Mouse (Mus musculus): ENCODE data around the gene Tln1. TPM values are rescaled to one million over a fixed set of nuclear protein-coding genes. Genes with fewer than 3 reads are reported as not detected.

Gene Tln1
- polyA plus RNA-seq (2015; fragmentation: Nextera tagmentation; extraction: Ambion mirVana): 64.9 and 65.8 TPM in 2 replicates

DNA sequence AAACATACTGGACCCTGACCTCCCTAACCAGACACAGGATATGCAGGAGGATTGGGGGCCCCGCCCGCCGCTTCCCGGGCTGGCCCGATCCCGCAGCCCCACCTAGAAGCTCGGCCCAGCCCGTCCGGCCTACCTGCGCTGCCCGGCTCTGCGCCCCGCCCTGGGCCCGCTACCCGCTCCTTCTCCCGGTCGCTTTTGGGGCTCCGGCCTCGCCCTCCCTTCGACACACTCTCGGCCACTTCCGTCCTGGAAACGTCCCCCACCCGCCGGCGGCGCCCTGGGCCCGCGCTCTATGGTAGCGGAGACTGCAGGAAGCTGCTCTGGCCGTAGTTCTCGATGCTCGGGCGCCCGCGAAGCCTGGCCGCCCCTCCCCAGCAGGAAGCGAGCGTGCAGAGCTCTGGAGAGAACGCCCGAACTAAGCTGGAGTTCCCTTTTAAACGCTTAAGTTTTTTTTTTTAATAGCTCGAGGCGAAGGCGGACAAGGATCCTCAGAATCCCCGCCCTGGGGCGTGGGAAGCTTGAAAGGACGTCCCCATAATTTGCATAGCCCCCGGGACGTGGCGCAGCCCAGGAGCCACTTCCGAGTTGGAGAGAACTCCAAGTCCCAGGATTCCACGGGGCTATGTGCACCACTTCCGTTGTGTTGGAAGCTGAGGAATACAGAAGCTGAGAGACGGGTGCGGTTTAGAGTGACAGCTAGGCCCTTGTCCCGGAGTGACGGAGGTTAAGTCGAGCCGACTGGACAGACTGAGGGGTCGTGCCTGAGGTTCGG lies at the start of gene Tln1, which contains the start of gene Creb3:
Gene Tln1, minus strand, starts transcription at position 695 of the 772 bp plus-strand sequence.
Gene Creb3, plus strand, starts transcription at position 336 of the 772 bp plus-strand sequence.
- ATAC-seq (replicated peaks; ENCODE audit: low FRiP score, low read depth) (peak; percentile 89), DNase-seq (ENCODE audit: low spot score) (peak; percentile 97)
- Histone ChIP-seq H3K27me3 (ENCODE audit: insufficient read depth, low read length) (no peaks in the 10 kb centered on the region), H3K4me3 (replicated peaks; ENCODE audit: low read depth, low read length) (peak within 1 kb of the TSS; percentile 65), H3K4me2 (ENCODE audit: low read length) (peak within 1 kb of the TSS; percentile 79), H3K4me1 (replicated peaks; ENCODE audit: insufficient read depth, low read length) (peaks cover 49% of the 10 kb centered on the region), H3K27ac (peak within 1 kb of the TSS; percentile 99), H3K9me3 (replicated peaks; ENCODE audit: low read length) (no peaks in the 10 kb centered on the region), H3K36me3 (ENCODE audit: insufficient read depth, low read length) (peaks cover 25% of the 10 kb centered on the region), H3K9ac (ENCODE audit: low read depth, low read length) (peak within 1 kb of the TSS; percentile 92)
- TF ChIP-seq CTCF (IDR thresholded peaks at IDR 0.05; ENCODE audit: low read depth): peak; percentile 35; the same call in 1 of the 2 replicates
- under 1% methylated on average over 62 of the region's 62 CpGs for WGBS

DNA sequence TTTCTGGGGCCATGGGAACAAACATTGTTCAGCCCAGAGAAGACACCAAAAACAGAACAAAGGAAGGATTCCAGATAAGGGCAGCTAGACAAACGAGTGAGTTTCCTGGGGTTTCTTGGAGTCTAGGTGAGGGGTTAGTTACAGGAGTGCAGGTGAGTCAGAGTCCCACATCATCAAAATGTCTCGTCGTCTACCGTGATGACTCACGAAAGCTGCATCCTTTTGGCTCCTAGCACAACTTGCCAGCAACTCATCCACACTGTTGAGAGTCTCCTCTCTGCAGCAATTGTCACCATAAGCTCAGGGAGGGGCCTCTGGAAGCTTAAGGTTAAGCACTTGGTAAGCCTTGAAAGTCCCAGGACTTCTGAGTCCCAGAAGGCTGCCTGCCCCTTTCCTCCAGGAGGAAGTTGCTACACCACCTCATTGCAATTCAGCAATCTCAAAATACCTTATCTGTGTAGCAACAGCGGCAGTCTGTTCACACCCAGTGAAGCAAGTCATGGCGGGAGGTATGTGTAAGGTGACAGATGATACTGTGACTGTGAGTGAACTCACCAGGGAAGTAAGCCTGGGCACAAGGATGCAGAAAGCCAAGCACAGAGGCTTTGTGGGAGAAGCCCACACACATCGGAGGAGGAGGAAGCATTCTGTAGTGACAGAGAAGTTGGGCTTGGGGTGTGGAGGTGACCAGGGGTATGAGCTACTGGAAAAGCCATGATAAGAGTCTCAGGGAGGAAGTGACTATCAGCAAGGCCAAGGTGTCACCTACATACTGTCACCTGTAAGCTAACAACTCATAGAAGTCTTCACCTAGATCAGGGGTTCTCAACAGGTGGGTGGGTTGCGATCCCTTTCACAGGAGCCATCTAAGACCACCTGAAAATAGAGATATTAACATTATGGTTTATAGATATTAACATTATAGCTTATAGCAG lies 42.5 kb upstream of the Tln1 start:
- Histone ChIP-seq H3K4me3 (replicated peaks; ENCODE audit: low read depth, low read length) (no peak overlapping the region), H3K4me2 (ENCODE audit: low read length) (no peak overlapping the region), H3K9me3 (replicated peaks; ENCODE audit: low read length) (no peaks in the 10 kb centered on the region), H3K36me3 (ENCODE audit: insufficient read depth, low read length) (no peaks in the 10 kb centered on the region), H3K27me3 (ENCODE audit: insufficient read depth, low read length) (no peaks in the 10 kb centered on the region), H3K27ac (no peak overlapping the region), H3K9ac (ENCODE audit: low read depth, low read length) (no peak overlapping the region), H3K4me1 (replicated peaks; ENCODE audit: insufficient read depth, low read length) (no peaks in the 10 kb centered on the region)
- WGBS: 61% methylated on average over 9 of the region's 9 CpGs
- no peak for TF ChIP-seq CTCF (IDR thresholded peaks at IDR 0.05; ENCODE audit: low read depth)
- ATAC-seq (replicated peaks; ENCODE audit: low FRiP score, low read depth) (no peak), DNase-seq (ENCODE audit: low spot score) (no peak)

DNA sequence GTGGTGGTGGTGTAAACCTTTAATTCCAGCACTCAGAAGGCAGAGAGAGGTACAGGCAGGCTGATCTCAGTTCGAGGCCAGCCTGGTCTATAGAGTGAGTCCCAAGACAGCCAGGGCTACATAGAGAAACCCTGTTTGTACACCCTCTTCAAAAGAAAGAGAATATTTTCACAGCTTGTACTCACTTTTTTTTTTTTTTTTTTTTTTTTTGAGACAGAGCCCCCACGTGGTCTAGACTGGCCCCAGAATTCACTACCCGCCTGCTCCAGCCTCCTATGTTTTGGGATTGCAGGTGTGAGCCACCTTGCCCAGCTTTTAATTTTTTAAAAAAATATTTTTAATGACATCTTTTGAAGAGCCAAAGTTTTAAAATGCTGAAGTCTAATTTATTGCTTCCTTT lies 41.6 kb upstream of the Tln1 start:
- no peaks in the 10 kb centered on the region for H3K9me3 ChIP-seq (replicated peaks; ENCODE audit: low read length)
- H3K27ac ChIP-seq: no peak overlapping the region
- TF ChIP-seq CTCF (IDR thresholded peaks at IDR 0.05; ENCODE audit: low read depth): no peak
- H3K9ac ChIP-seq (ENCODE audit: low read depth, low read length): no peak overlapping the region
- ATAC-seq (replicated peaks; ENCODE audit: low FRiP score, low read depth): no peak
- H3K36me3 ChIP-seq (ENCODE audit: insufficient read depth, low read length): no peaks in the 10 kb centered on the region
- H3K4me3 ChIP-seq (replicated peaks; ENCODE audit: low read depth, low read length): no peak overlapping the region
- H3K4me2 ChIP-seq (ENCODE audit: low read length): no peak overlapping the region
- H3K4me1 ChIP-seq (replicated peaks; ENCODE audit: insufficient read depth, low read length): no peaks in the 10 kb centered on the region
- H3K27me3 ChIP-seq (ENCODE audit: insufficient read depth, low read length): no peaks in the 10 kb centered on the region
- DNase-seq (ENCODE audit: low spot score): no peak
- 71% methylated on average over 3 of the region's 3 CpGs for WGBS

DNA sequence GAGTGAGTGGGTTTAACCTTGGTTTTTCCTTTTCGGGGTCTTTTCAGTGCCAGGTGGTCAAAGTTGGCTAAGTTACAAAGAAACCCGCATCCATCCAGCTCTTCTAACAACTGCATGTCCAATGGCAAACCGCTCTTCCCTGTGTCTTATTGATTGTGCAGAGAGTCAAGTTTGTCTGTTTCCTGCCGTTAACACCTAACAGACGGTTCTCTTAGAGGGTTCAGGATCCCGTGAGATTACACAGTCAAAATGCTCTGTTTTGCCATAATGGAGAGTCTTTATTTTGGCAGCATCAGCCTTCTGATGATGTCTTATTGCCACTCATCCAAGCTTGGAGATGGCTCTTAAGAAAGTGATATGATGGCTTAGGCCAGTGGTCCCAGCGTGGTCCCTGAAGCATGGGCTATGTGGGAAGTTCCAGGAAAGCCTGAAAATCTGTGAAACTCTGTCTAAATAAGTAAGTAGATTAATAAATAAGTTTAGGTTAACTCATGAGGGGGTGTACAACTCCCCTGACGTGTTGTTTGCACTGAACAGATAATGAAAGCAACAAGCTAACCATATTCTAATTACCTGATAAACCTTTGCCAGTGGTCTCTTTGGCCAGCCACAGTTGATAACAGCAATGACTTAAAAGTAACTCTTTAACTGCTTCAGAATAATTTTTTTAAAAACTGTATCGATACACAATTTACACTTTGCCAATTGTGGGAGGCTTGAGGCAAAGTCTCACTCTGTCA lies 37.9 kb upstream of the Tln1 start:
- whole genome bisulfite sequencing: 82% methylated on average over 9 of the region's 9 CpGs
- Histone ChIP-seq H3K4me1 (replicated peaks; ENCODE audit: insufficient read depth, low read length) (no peaks in the 10 kb centered on the region), H3K27ac (no peak overlapping the region), H3K36me3 (ENCODE audit: insufficient read depth, low read length) (no peaks in the 10 kb centered on the region), H3K9ac (ENCODE audit: low read depth, low read length) (no peak overlapping the region), H3K27me3 (ENCODE audit: insufficient read depth, low read length) (no peaks in the 10 kb centered on the region), H3K9me3 (replicated peaks; ENCODE audit: low read length) (no peaks in the 10 kb centered on the region), H3K4me3 (replicated peaks; ENCODE audit: low read depth, low read length) (no peak overlapping the region), H3K4me2 (ENCODE audit: low read length) (no peak overlapping the region)
- ATAC-seq (replicated peaks; ENCODE audit: low FRiP score, low read depth): no peak
- DNase-seq (ENCODE audit: low spot score): no peak
- no peak for TF ChIP-seq CTCF (IDR thresholded peaks at IDR 0.05; ENCODE audit: low read depth)

DNA sequence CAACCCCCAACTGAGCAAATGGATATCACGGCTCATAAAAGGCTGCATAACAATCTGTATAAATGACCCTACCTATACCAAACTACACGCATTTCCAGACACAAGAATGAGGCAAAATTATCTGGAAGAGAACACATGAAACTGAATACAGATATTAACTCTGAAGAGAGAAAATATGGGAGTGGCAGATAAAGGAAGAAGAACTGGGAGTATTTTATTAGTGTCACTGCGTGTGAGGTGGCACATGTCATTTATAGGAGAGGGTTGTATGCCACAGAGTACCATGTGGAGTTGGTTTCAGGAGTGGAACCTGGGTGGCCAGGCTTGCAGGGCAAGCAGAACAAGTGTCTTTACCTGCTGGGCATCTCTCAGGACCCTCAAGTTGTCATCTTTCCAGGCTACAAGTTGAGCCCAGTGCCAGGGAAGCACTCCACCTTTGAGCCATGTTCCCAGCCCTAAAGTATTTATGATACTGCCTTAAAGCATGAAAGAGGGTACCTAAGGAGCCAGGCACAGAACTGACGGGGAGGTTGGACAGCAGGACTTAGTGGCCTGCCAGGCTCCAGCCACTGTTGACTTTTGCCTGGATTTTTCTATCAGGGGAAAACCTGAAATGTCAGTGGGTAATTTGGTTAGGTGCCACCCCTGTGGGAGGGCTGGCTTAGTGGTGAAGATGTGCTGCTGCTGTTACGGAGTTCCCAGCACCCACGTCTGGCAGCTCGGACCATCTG lies 36.3 kb upstream of the Tln1 start:
- H3K27ac ChIP-seq: no peak overlapping the region
- no peaks in the 10 kb centered on the region for H3K36me3 ChIP-seq (ENCODE audit: insufficient read depth, low read length)
- H3K4me1 ChIP-seq (replicated peaks; ENCODE audit: insufficient read depth, low read length): no peaks in the 10 kb centered on the region
- H3K4me2 ChIP-seq (ENCODE audit: low read length): no peak overlapping the region
- no peaks in the 10 kb centered on the region for H3K9me3 ChIP-seq (replicated peaks; ENCODE audit: low read length)
- H3K4me3 ChIP-seq (replicated peaks; ENCODE audit: low read depth, low read length): no peak overlapping the region
- no peak for TF ChIP-seq CTCF (IDR thresholded peaks at IDR 0.05; ENCODE audit: low read depth)
- H3K9ac ChIP-seq (ENCODE audit: low read depth, low read length): no peak overlapping the region
- WGBS: 82% methylated on average over 7 of the region's 7 CpGs
- DNase-seq (ENCODE audit: low spot score) (no peak), ATAC-seq (replicated peaks; ENCODE audit: low FRiP score, low read depth) (no peak)
- no peaks in the 10 kb centered on the region for H3K27me3 ChIP-seq (ENCODE audit: insufficient read depth, low read length)
